Mouse (Mus musculus) gastrocnemius, adult 2 months (tissue): ENCODE data around the gene Fbxw4. TPM values are rescaled to one million over a fixed set of nuclear protein-coding genes. Genes with fewer than 3 reads are reported as not detected.

Experiments
- DNase-seq: peaks from one replicate; pipeline ENCODE4 v3.0.0; 2022
- H3K27ac ChIP-seq: fragments of 200-600 bp; 2 replicates; pipeline ENCODE4 v1.8.1; 2022; ENCODE audit warnings: mild to moderate bottlenecking
- H3K4me3 ChIP-seq: fragments of 200-600 bp; 2 replicates; pipeline ENCODE4 v1.8.1; 2022; ENCODE audit warnings: mild to moderate bottlenecking, moderate library complexity
- CTCF ChIP-seq: fragments of 200-600 bp; IDR thresholded peaks from 2 replicates; pipeline ENCODE4 v1.8.1; 2022; ENCODE audit warnings: antibody characterized with exemption, mild to moderate bottlenecking, moderate library complexity
- intact Hi-C: fragments of 180-260 bp; cut with DNase I; formaldehyde crosslinking; loops from one replicate; pipeline ENCODE4 v1.15.1; 2025
- total RNA-seq, 2 experiments: library from RNA; stranded (reverse); gene quantifications; 2 replicates each; pipeline ENCODE4 v1.2.3; 2021

Fbxw4 gene
- total RNA-seq, 2 experiments from 2014 or later, result 29.0 to 30.8 TPM

DNA sequence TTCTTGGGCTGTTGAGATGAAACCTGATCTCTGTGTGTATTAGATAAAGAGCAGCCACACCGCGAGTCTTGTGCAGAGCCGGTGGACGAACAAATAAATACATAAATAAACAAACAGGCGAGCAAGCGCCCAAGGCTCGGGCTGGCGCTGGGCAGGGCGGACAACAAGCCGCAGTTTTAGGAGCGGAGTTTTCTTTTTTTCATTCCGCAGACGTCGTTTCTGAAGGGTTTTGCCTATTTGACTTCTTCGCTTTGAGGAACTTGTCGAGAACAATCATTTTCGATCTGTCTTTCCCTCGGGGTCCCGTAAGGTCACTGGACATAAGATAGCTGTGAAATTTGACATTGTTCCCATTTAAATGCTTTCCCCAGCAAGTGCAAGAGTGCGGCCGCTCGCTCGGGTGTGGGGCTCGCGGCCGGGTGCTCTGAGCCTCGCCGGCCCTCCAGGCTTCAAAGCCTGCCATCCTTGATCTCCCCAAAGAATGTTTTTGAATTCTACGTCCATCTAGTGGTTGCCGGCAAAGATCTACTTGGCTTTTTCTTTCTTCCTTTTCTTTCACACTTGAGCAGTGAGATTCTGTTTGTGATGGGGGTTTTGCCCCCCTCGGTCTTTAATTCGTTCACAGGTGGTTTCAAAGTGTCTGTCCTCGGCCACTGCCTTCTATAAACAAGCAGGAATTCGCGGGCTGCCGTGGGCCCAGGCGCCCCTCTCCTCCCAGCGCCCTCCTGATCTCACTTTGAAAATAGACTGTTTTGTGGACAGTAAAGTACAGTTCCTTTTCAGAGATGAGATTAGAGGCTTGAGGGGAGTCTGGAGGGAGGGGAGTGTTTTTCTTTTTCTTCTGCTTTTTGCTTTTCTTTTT, 15.8 kb upstream of the Fbxw4 start:
- intact Hi-C loops, result no loop called here
- TF ChIP-seq CTCF, result no peak
- peak overlapping the region; percentile 71 for H3K4me3 ChIP-seq
- DNase-seq, result peak; percentile 23
- H3K27ac ChIP-seq, result no peak overlapping the region; the same call in 1 of the 2 replicates

DNA sequence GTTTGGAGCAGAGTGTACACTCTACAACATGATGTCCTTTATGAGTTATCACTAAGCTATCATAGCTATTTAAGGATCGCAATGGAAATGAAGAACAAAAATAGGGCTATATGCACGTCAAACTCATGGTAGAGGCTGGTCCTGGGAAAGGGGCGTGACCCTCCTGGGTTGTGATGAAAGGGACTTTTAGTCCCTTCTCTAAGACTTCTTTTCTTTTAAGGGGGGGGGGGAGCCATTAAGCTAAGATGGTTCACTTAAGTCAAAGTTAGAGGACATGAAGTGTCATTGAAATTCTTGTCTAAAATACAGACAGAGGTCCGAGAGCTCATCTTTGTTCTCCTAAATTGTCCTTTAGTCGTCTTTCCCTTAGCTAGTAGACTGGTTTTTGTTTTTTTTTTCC, 15.1 kb upstream of the Fbxw4 start:
- Histone ChIP-seq H3K27ac (no peak overlapping the region), H3K4me3 (peak overlapping the region; percentile 71)
- intact Hi-C loops, result no loop called here
- DNase-seq, result no peak
- TF ChIP-seq CTCF, result no peak

DNA sequence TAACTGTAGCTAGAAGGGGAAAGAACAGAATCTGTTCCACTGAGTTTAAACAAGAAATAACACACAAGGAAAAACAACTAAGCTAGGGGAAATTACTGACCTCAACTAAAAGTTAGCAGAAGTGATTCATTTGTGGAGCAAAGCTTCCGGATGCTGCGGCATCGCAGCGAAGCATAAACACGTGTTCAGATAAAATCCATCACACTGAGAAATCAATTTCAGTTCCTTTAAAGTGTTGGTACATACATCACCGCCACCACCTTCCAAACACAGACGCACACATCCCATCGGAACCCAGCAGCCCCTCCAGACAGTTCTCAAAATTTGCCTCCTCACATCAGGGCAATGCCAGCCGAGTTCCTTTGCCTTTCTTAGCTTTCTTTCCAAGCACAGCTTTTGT, 12.9 kb upstream of the Fbxw4 start:
- intact Hi-C loops, result no loop called here
- DNase-seq, result no peak
- H3K4me3 ChIP-seq, result no peak overlapping the region
- no peak overlapping the region for H3K27ac ChIP-seq
- no peak for TF ChIP-seq CTCF

GRCm38 (mm10) chr19:45668986-45669385, 8.9 kb upstream of the Fbxw4 start:
- Histone ChIP-seq H3K27ac (no peak overlapping the region), H3K4me3 (no peak overlapping the region)
- TF ChIP-seq CTCF, result no peak
- intact Hi-C loops, result no loop called here
- DNase-seq, result no peak

- no peak for TF ChIP-seq CTCF
- intact Hi-C loops, result no loop called here
- Histone ChIP-seq H3K27ac (no peak overlapping the region), H3K4me3 (no peak overlapping the region)
- DNase-seq, result no peak
These were observed 3.7 kb upstream of the Fbxw4 start for GRCm38 (mm10) chr19:45663851-45664250.

GRCm38 (mm10) chr19:45660503-45660790, 335 bp upstream of the Fbxw4 start:
- no peak for TF ChIP-seq CTCF
- no peak for DNase-seq
- intact Hi-C loops, result no loop called here
- H3K27ac ChIP-seq, result peak overlapping the region; percentile 92
- peak overlapping the region; percentile 88 for H3K4me3 ChIP-seq

- no peak; the same call in 1 of the 2 replicates for TF ChIP-seq CTCF
- no peak for DNase-seq
- Histone ChIP-seq H3K27ac (peak overlapping the region; percentile 92), H3K4me3 (peak overlapping the region; percentile 88)
- intact Hi-C loops, result no loop called here
These were observed 793 bp downstream of the Fbxw4 start for GRCm38 (mm10) chr19:45659301-45659737.

DNA sequence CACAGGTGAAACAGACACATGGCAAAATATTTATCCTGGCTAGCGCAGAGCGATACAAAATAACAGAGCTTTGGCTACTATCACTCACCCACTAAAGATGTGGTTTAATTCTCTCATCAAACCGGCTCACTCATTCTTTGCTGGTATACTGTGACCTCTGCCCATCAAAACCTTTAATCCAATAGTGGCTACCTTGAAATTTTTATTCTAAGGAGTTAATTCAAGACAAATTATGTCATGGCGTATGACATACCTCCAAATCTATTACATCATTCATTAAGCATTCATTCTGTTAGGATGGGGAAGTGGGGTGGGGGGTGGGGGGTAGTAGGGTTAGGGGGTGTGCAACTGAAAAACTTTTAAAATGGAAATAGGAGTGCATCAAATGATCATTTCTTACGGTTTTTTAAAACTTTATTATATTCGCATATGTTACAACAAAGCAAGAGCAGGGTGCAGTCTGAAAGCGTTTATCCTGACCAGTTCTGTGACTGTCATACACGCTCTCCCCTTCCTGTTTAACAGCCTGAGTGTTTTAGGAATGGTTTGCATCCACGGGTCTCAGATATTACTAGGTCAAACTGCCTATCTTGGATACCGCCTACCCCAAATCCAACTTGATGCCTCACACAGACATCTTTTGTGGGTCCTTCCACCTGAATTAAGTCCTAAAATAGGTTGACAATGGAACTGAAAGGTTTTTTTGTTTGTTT, 1.4 kb downstream of the Fbxw4 start:
- H3K4me3 ChIP-seq, result peak overlapping the region; percentile 88
- H3K27ac ChIP-seq, result peak overlapping the region; percentile 92
- DNase-seq, result no peak
- intact Hi-C loops, result no loop called here
- no peak for TF ChIP-seq CTCF

DNA sequence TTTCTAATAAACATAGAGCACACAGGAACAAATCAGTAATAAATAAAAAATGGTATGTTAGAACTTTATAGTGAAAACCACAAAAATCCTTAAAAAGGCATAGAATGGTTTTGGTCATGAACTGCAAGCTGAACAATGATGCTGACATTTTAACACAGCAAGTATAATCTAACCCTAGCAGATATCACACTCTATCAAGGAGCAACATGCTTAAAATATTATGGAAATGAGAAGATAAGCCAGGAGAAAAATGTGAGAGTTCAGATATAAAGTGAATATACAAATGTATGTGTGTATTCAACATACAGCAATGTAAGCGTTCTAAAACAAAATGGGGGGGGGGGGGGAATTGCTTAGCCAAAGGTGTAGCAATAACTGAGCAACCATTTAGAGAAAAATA, 2.3 kb downstream of the Fbxw4 start:
- TF ChIP-seq CTCF, result no peak
- intact Hi-C loops, result no loop called here
- no peak for DNase-seq
- Histone ChIP-seq H3K4me3 (no peak overlapping the region), H3K27ac (no peak overlapping the region)

DNA sequence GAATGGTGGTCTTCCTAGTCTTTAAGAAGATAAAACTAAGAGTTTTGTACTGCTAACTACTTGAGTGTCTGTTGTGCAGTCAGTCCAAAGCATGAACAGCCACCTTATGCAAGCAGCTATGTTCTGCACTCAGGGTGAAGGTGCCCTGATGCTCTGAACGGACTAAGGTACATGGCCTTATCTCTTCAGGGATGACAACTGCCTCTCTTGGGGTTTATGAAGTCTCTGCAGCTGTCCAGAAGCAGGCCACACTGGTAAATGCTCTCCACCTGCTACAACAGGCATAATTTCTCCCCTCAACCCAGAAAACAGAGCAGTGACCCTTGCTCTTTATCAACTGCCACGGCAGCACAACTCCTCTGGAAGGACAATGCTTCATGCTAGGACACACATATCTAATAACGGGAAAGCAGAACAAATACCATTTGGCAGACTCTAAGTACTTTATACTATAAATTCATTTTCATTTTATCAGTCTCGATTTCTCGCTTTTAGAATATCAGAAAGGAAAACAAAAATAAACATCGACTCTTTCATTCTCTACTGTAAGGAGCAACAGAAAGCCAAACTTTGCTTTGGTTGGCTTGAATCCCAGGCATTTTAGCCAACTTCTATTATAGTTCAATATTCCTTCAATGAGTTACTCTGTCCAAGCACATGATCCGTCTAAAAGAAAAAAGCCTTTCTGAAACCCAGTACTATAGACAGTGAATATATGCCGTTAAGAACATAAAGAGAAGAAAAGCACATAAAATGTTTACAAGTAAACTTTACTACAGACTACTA, 3.1 kb downstream of the Fbxw4 start:
- no peak for DNase-seq
- Histone ChIP-seq H3K27ac (peak overlapping the region; percentile 28), H3K4me3 (no peak overlapping the region)
- intact Hi-C loops, result no loop called here
- no peak for TF ChIP-seq CTCF

GRCm38 (mm10) chr19:45655870-45656269, 4.2 kb downstream of the Fbxw4 start:
- no peak for DNase-seq
- Histone ChIP-seq H3K27ac (no peak overlapping the region), H3K4me3 (no peak overlapping the region)
- no peak for TF ChIP-seq CTCF
- intact Hi-C loops, result no loop called here

GRCm38 (mm10) chr19:45653986-45654385, 6.1 kb downstream of the Fbxw4 start:
- H3K27ac ChIP-seq, result no peak overlapping the region
- intact Hi-C loops, result no loop called here
- no peak for TF ChIP-seq CTCF

More at GRCm38 (mm10) chr19:45653986-45654385, 6.1 kb downstream of the Fbxw4 start:
- no peak for DNase-seq
- H3K4me3 ChIP-seq, result no peak overlapping the region
